In genomic region chr3:51170225-51170852, GRCm38 (mm10) we compare ENCODE assay signal across 8 mouse cellular contexts. TPM values are rescaled to one million over a fixed set of nuclear protein-coding genes. Genes with fewer than 3 reads are reported as not detected.
A peak's percentile ranks its signal among the peaks of the same experiment; 100 is the strongest.
DNase-seq lines count a peak whose midpoint lies in the region; ATAC-seq and TF ChIP-seq lines count a peak whose summit lies in the region.

No protein-coding gene starts in this region.

- no peak overlapping the region for H3K27ac ChIP-seq in cerebellum, adult 2 months (ENCODE audit: insufficient read depth, low read length)
- no peak overlapping the region for H3K27ac ChIP-seq in hindbrain, postnatal 0 days

- ATAC-seq in frontal cortex, adult (ENCODE audit: low TSS enrichment) = peak; percentile 98
- ATAC-seq in hindbrain, postnatal 0 days = peak; percentile 85

- no peaks in the 10 kb centered on the region for H3K9me3 ChIP-seq in hindbrain, postnatal 0 days (ENCODE audit: low read length)

- no peak for TF ChIP-seq POLR2A in cerebellum, adult 2 months (IDR thresholded peaks at IDR 0.05; ENCODE audit: borderline replicate concordance, insufficient read depth, low read length)

- 0 out of 2 replicates have a peak overlapping the region, but pooled peaks have one; percentile 18 for H3K4me2 ChIP-seq in hindbrain, postnatal 0 days (ENCODE audit: low read depth, low read length)

- 30% methylated on average over 19 of the region's 19 CpGs for WGBS in cerebellum, adult 2 months
- 26% methylated on average over 19 of the region's 19 CpGs for WGBS in hindbrain, postnatal 0 days

- no peaks in the 10 kb centered on the region for H3K4me1 ChIP-seq in cerebellum, adult 2 months (ENCODE audit: control insufficient read depth, insufficient read depth, low read length)
- no peaks in the 10 kb centered on the region; the same call in 1 of the 2 replicates for H3K4me1 ChIP-seq in hindbrain, postnatal 0 days (ENCODE audit: insufficient read depth, low read length)

- no peak overlapping the region for H3K9ac ChIP-seq in hindbrain, postnatal 0 days (replicated peaks; ENCODE audit: low read length)

- peak; percentile 89 for TF ChIP-seq CTCF in cerebellum, adult 2 months (IDR thresholded peaks at IDR 0.05; ENCODE audit: borderline replicate concordance, insufficient read depth, low read depth, low read length)
- TF ChIP-seq CTCF in hindbrain, postnatal 0 days (IDR thresholded peaks at IDR 0.05; ENCODE audit: low read depth) = peak; percentile 96

- H3K36me3 ChIP-seq in hindbrain, postnatal 0 days (ENCODE audit: insufficient read depth, low read length) = no peaks in the 10 kb centered on the region

- H3K27me3 ChIP-seq in cerebellum, adult 2 months (ENCODE audit: control insufficient read depth, insufficient read depth, low read length) = no peaks in the 10 kb centered on the region
- no peaks in the 10 kb centered on the region for H3K27me3 ChIP-seq in hindbrain, postnatal 0 days (ENCODE audit: insufficient read depth, low read length)

- no peak overlapping the region for H3K4me3 ChIP-seq in cerebellum, adult 2 months (replicated peaks; ENCODE audit: insufficient read depth, low read depth, low read length)
- no peak overlapping the region for H3K4me3 ChIP-seq in hindbrain, postnatal 0 days (ENCODE audit: low read length)

- peak; percentile 76 for DNase-seq in R1 (ENCODE audit: low read depth, low spot score)
- peak; percentile 73 to 83 for DNase-seq in cerebellum, adult 2 months
- peak; percentile 90 for DNase-seq in hindbrain, postnatal 0 days (ENCODE audit: low spot score)
- peak; percentile 78 for DNase-seq in left cerebral cortex, adult 11 months (ENCODE audit: low spot score)
- DNase-seq in mesoderm, embryonic 11.5 days (ENCODE audit: low read depth, low spot score) = peak; percentile 86
- peak; percentile 79 to 81 for DNase-seq in right cerebral cortex, postnatal 36 days (ENCODE audit: low spot score in 2 of 2)
- DNase-seq in urinary bladder, postnatal 25 days (ENCODE audit: low spot score) = peak; percentile 77

RNA-seq across cellular contexts. Expression of gene Noct, which starts 53.9 kb away (rescaled TPM):
- 27.8 and 31.3 TPM in 2 replicates for polyA plus RNA-seq in cerebellum, adult 2 months (2012; rRNA removed)
- total RNA-seq in hindbrain, postnatal 0 days (2014; rRNA removed) = 40.8 and 41.9 TPM in 2 replicates
- polyA plus RNA-seq in hindbrain, postnatal 0 days (2015; fragmentation: Nextera tagmentation; extraction: Ambion mirVana) = 27.7 and 31.6 TPM in 2 replicates
